Mouse (Mus musculus): ENCODE data around the gene Ttll12. TPM values are rescaled to one million over a fixed set of nuclear protein-coding genes. Genes with fewer than 3 reads are reported as not detected.
A peak's percentile ranks its signal among the peaks of the same experiment; 100 is the strongest.

Ttll12 gene
- 1 to 10 TPM; 4.5 to 5.5 TPM for total RNA-seq (2021)
- 9.9 and 10.6 TPM in 2 replicates for polyA plus RNA-seq (2012; rRNA removed)
- long read RNA-seq, transcript Ttll12-201 (14 exons, 3,774 nt) = major isoform, 10 of 10 reads
- long read RNA-seq, partial matches to known transcripts = 0 of 10 reads
- long read RNA-seq, other reads (novel, unspliced or antisense) = 0 of 10 reads

- H3K79me2 ChIP-seq (replicated peaks; ENCODE audit: control insufficient read depth, insufficient read depth, low read length) = no peaks in the 10 kb centered on the region
- peak within 1 kb of the TSS; percentile 87 for H3K4me3 ChIP-seq
- DNase-seq = peak; percentile 94
- WGBS = under 1% methylated on average over 68 of the region's 68 CpGs
- H3K9ac ChIP-seq (ENCODE audit: low read depth, low read length) = peak within 1 kb of the TSS; percentile 90
- TF ChIP-seq CTCF (IDR thresholded peaks at IDR 0.05) (no peak), POLR2A (IDR thresholded peaks at IDR 0.05; ENCODE audit: insufficient read depth, low read depth, low read length) (peak; percentile 56)
- no peaks in the 10 kb centered on the region for H3K27me3 ChIP-seq (ENCODE audit: control insufficient read depth, insufficient read depth, low read length)
- peak within 1 kb of the TSS; percentile 65 for H3K27ac ChIP-seq
- H3K36me3 ChIP-seq (ENCODE audit: control insufficient read depth, insufficient read depth, low read length) = no peaks in the 10 kb centered on the region
- intact Hi-C loops (cut with DNase I) = loop anchor here (5.0 kb wide), 1 partner anchor 62 kb away; no protein-coding TSS in a partner anchor
- peaks cover 3% of the 10 kb centered on the region; the same call in 1 of the 2 replicates for H3K4me1 ChIP-seq (ENCODE audit: control insufficient read depth, insufficient read depth, low read length)
These were observed at the start of gene Ttll12 for GRCm38 (mm10) chr15:83594513-83595363. Gene Ttll12 (minus strand): TSS chr15:83595157.

DNA sequence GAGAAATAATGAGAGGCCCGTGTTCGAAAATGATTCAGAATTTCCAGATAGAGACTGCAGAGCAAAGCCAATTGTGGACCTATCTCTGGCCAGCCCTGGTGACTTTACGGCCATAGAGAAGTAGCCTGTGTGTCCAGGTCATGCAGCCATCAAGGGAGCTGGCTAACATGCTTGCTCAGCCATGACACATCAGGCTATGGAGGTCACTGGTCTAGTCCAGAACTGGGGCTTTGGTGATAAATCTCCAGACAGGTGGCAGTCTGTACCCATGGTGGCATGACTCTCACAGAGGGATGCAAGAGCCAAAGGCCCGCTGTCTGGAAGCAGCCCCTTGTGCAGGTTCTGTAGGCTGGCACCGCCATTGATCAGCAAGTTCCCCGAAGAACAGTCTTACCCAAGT lies 47.6 kb upstream of the Ttll12 start:
- Histone ChIP-seq H3K27me3 (ENCODE audit: control insufficient read depth, insufficient read depth, low read length) (no peaks in the 10 kb centered on the region), H3K79me2 (replicated peaks; ENCODE audit: control insufficient read depth, insufficient read depth, low read length) (no peaks in the 10 kb centered on the region), H3K4me1 (ENCODE audit: control insufficient read depth, insufficient read depth, low read length) (no peaks in the 10 kb centered on the region), H3K36me3 (ENCODE audit: control insufficient read depth, insufficient read depth, low read length) (no peaks in the 10 kb centered on the region), H3K4me3 (no peak overlapping the region), H3K27ac (no peak overlapping the region), H3K9ac (ENCODE audit: low read depth, low read length) (no peak overlapping the region)
- intact Hi-C loops (cut with DNase I) = no loop called here
- TF ChIP-seq CTCF (IDR thresholded peaks at IDR 0.05) = no peak
- TF ChIP-seq POLR2A (IDR thresholded peaks at IDR 0.05; ENCODE audit: insufficient read depth, low read depth, low read length) = no peak
- TF ChIP-seq EP300 (IDR thresholded peaks at IDR 0.05; ENCODE audit: insufficient read depth, low read depth, low read length) = no peak
- WGBS = 85% methylated on average over 6 of the region's 6 CpGs
- no peak for DNase-seq

- Histone ChIP-seq H3K4me3 (no peak overlapping the region), H3K9ac (ENCODE audit: low read depth, low read length) (no peak overlapping the region), H3K79me2 (replicated peaks; ENCODE audit: control insufficient read depth, insufficient read depth, low read length) (no peaks in the 10 kb centered on the region), H3K27ac (no peak overlapping the region), H3K4me1 (ENCODE audit: control insufficient read depth, insufficient read depth, low read length) (no peaks in the 10 kb centered on the region), H3K36me3 (ENCODE audit: control insufficient read depth, insufficient read depth, low read length) (no peaks in the 10 kb centered on the region), H3K27me3 (ENCODE audit: control insufficient read depth, insufficient read depth, low read length) (no peaks in the 10 kb centered on the region)
- no peak for DNase-seq
- 61% methylated on average over 4 of the region's 4 CpGs for WGBS
- intact Hi-C loops (cut with DNase I) = no loop called here
- TF ChIP-seq CTCF (IDR thresholded peaks at IDR 0.05) = no peak
- TF ChIP-seq POLR2A (IDR thresholded peaks at IDR 0.05; ENCODE audit: insufficient read depth, low read depth, low read length) = no peak
- no peak for TF ChIP-seq EP300 (IDR thresholded peaks at IDR 0.05; ENCODE audit: insufficient read depth, low read depth, low read length)
These were observed 45.3 kb upstream of the Ttll12 start for GRCm38 (mm10) chr15:83640208-83640607.

DNA sequence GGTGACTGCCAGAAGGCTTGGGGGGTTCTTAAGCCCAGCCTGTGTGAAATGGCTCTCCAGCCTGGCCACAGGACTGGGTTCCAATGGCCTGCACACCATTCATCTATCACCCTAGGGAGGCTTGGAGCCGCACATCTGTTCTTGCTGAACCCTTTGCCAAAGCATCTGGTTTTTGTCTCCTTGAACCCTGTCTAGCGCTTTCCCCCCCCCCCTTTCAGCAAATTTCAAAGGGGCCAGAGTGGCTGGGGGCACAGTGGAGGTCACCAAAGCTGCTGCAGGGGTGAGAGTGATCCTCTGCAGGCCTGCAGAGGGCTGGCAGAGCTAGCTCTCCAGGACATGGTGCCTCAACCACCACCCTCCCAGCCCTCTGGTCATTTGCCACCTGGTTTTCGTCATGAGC lies 44.2 kb upstream of the Ttll12 start:
- no peak for TF ChIP-seq CTCF (IDR thresholded peaks at IDR 0.05)
- TF ChIP-seq POLR2A (IDR thresholded peaks at IDR 0.05; ENCODE audit: insufficient read depth, low read depth, low read length) = no peak
- TF ChIP-seq EP300 (IDR thresholded peaks at IDR 0.05; ENCODE audit: insufficient read depth, low read depth, low read length) = no peak
- intact Hi-C loops (cut with DNase I) = loop anchor here (10.0 kb wide), 1 partner anchor 416 kb away; no protein-coding TSS in a partner anchor
- Histone ChIP-seq H3K27ac (no peak overlapping the region), H3K79me2 (replicated peaks; ENCODE audit: control insufficient read depth, insufficient read depth, low read length) (no peaks in the 10 kb centered on the region), H3K9ac (ENCODE audit: low read depth, low read length) (no peak overlapping the region), H3K4me1 (ENCODE audit: control insufficient read depth, insufficient read depth, low read length) (no peaks in the 10 kb centered on the region), H3K4me3 (no peak overlapping the region), H3K27me3 (ENCODE audit: control insufficient read depth, insufficient read depth, low read length) (no peaks in the 10 kb centered on the region), H3K36me3 (ENCODE audit: control insufficient read depth, insufficient read depth, low read length) (no peaks in the 10 kb centered on the region)
- WGBS = 30% methylated on average over 3 of the region's 3 CpGs
- peak in 1 of 2 experiments; percentile 37 for DNase-seq

GRCm38 (mm10) chr15:83638196-83638899 lies 43.4 kb upstream of the Ttll12 start:
- H3K27ac ChIP-seq = no peak overlapping the region
- 80% methylated on average over 20 of the region's 20 CpGs for WGBS
- H3K36me3 ChIP-seq (ENCODE audit: control insufficient read depth, insufficient read depth, low read length) = no peaks in the 10 kb centered on the region
- no peak for DNase-seq
- no peak overlapping the region for H3K9ac ChIP-seq (ENCODE audit: low read depth, low read length)
- intact Hi-C loops (cut with DNase I) = loop anchor here (10.0 kb wide), 1 partner anchor 416 kb away; no protein-coding TSS in a partner anchor
- no peaks in the 10 kb centered on the region for H3K27me3 ChIP-seq (ENCODE audit: control insufficient read depth, insufficient read depth, low read length)
- H3K79me2 ChIP-seq (replicated peaks; ENCODE audit: control insufficient read depth, insufficient read depth, low read length) = no peaks in the 10 kb centered on the region
- no peak overlapping the region for H3K4me3 ChIP-seq
- no peak for TF ChIP-seq EP300 (IDR thresholded peaks at IDR 0.05; ENCODE audit: insufficient read depth, low read depth, low read length)
- TF ChIP-seq POLR2A (IDR thresholded peaks at IDR 0.05; ENCODE audit: insufficient read depth, low read depth, low read length) = no peak
- no peak for TF ChIP-seq CTCF (IDR thresholded peaks at IDR 0.05)
- no peaks in the 10 kb centered on the region for H3K4me1 ChIP-seq (ENCODE audit: control insufficient read depth, insufficient read depth, low read length)
